Mouse (Mus musculus): ENCODE measurements around the gene Eif3l. TPM values are rescaled to one million over a fixed set of nuclear protein-coding genes. Genes with fewer than 3 reads are reported as not detected.

The Eif3l gene
- polyA plus RNA-seq, 1 experiment from 2014 or later: 265 TPM

GRCm38 (mm10) chr15:79134496-79135270, 59.7 kb downstream of the Eif3l start:
- H3K36me3 ChIP-seq (ENCODE audit: control insufficient read depth, insufficient read depth, low read length): peaks cover 31% of the 10 kb centered on the region
- no peaks in the 10 kb centered on the region for H3K27me3 ChIP-seq (ENCODE audit: control insufficient read depth, insufficient read depth, low read length)
- WGBS: 86% methylated on average over 9 of the region's 9 CpGs
- H3K27ac ChIP-seq (ENCODE audit: low read depth, low read length): no peak overlapping the region; the same call in 1 of the 2 replicates
- H3K9me3 ChIP-seq (ENCODE audit: control insufficient read depth, low read length): no peaks in the 10 kb centered on the region
- H3K9ac ChIP-seq (ENCODE audit: low read depth, low read length): no peak overlapping the region
- H3K4me3 ChIP-seq (ENCODE audit: low read length): no peak overlapping the region
- ATAC-seq (ENCODE audit: low FRiP score, low TSS enrichment): no peak
- H3K4me1 ChIP-seq (ENCODE audit: control insufficient read depth, insufficient read depth, low read length): 0 out of 2 replicates have a peak, but pooled peaks cover 2% of the 10 kb centered on the region
- H3K4me2 ChIP-seq (replicated peaks; ENCODE audit: low read depth, low read length): no peak overlapping the region

- Histone ChIP-seq H3K27me3 (ENCODE audit: control insufficient read depth, insufficient read depth, low read length) (no peaks in the 10 kb centered on the region), H3K9me3 (ENCODE audit: control insufficient read depth, low read length) (no peaks in the 10 kb centered on the region), H3K36me3 (ENCODE audit: control insufficient read depth, insufficient read depth, low read length) (peaks cover 25% of the 10 kb centered on the region), H3K4me3 (ENCODE audit: low read length) (no peak overlapping the region), H3K27ac (ENCODE audit: low read depth, low read length) (no peak overlapping the region; the same call in 1 of the 2 replicates), H3K4me2 (replicated peaks; ENCODE audit: low read depth, low read length) (no peak overlapping the region), H3K4me1 (ENCODE audit: control insufficient read depth, insufficient read depth, low read length) (0 out of 2 replicates have a peak, but pooled peaks cover 2% of the 10 kb centered on the region), H3K9ac (ENCODE audit: low read depth, low read length) (no peak overlapping the region)
- 73% methylated on average over 9 of the region's 9 CpGs for WGBS
- ATAC-seq (ENCODE audit: low FRiP score, low TSS enrichment): no peak; the same call in 1 of the 2 replicates
Measured at GRCm38 (mm10) chr15:79135332-79135731, 60.4 kb downstream of the Eif3l start.

- H3K27me3 ChIP-seq (ENCODE audit: control insufficient read depth, insufficient read depth, low read length): no peaks in the 10 kb centered on the region
- H3K4me2 ChIP-seq (replicated peaks; ENCODE audit: low read depth, low read length): no peak overlapping the region
- ATAC-seq (ENCODE audit: low FRiP score, low TSS enrichment): peak; percentile 33; the same call in 1 of the 2 replicates
- H3K9me3 ChIP-seq (ENCODE audit: control insufficient read depth, low read length): no peaks in the 10 kb centered on the region
- no peak overlapping the region for H3K4me3 ChIP-seq (ENCODE audit: low read length)
- 58% methylated on average over 11 of the region's 11 CpGs for WGBS
- H3K36me3 ChIP-seq (ENCODE audit: control insufficient read depth, insufficient read depth, low read length): peaks cover 23% of the 10 kb centered on the region
- H3K9ac ChIP-seq (ENCODE audit: low read depth, low read length): no peak overlapping the region
- no peak overlapping the region for H3K27ac ChIP-seq (ENCODE audit: low read depth, low read length)
- 0 out of 2 replicates have a peak, but pooled peaks cover 2% of the 10 kb centered on the region for H3K4me1 ChIP-seq (ENCODE audit: control insufficient read depth, insufficient read depth, low read length)
Measured at GRCm38 (mm10) chr15:79135783-79136575, 61.0 kb downstream of the Eif3l start.

GRCm38 (mm10) chr15:79139640-79140039, 64.7 kb downstream of the Eif3l start:
- H3K4me1 ChIP-seq (ENCODE audit: control insufficient read depth, insufficient read depth, low read length): peaks cover 13% of the 10 kb centered on the region
- no peak overlapping the region for H3K27ac ChIP-seq (ENCODE audit: low read depth, low read length)
- peaks cover 6% of the 10 kb centered on the region for H3K36me3 ChIP-seq (ENCODE audit: control insufficient read depth, insufficient read depth, low read length)
- H3K9ac ChIP-seq (ENCODE audit: low read depth, low read length): no peak overlapping the region
- WGBS: 62% methylated on average over 10 of the region's 10 CpGs
- no peak overlapping the region for H3K4me2 ChIP-seq (replicated peaks; ENCODE audit: low read depth, low read length)
- H3K27me3 ChIP-seq (ENCODE audit: control insufficient read depth, insufficient read depth, low read length): no peaks in the 10 kb centered on the region
- no peak overlapping the region for H3K4me3 ChIP-seq (ENCODE audit: low read length)
- no peak for ATAC-seq (ENCODE audit: low FRiP score, low TSS enrichment)
- H3K9me3 ChIP-seq (ENCODE audit: control insufficient read depth, low read length): no peaks in the 10 kb centered on the region

GRCm38 (mm10) chr15:79140866-79141565, 66.0 kb downstream of the Eif3l start, which contains the start of the genes Polr2f and 1700088E04Rik:
Gene Polr2f, plus strand, starts transcription at chr15:79141009.
Gene 1700088E04Rik, minus strand, starts transcription at chr15:79141253.
- no peak within 1 kb of the TSS for H3K27ac ChIP-seq (ENCODE audit: low read depth, low read length)
- peak; percentile 90 for ATAC-seq (ENCODE audit: low FRiP score, low TSS enrichment)
- H3K36me3 ChIP-seq (ENCODE audit: control insufficient read depth, insufficient read depth, low read length): peaks cover 20% of the 10 kb centered on the region
- H3K4me2 ChIP-seq (replicated peaks; ENCODE audit: low read depth, low read length): peak within 1 kb of the TSS; percentile 67
- peaks cover 10% of the 10 kb centered on the region for H3K4me1 ChIP-seq (ENCODE audit: control insufficient read depth, insufficient read depth, low read length)
- H3K27me3 ChIP-seq (ENCODE audit: control insufficient read depth, insufficient read depth, low read length): no peaks in the 10 kb centered on the region
- H3K9me3 ChIP-seq (ENCODE audit: control insufficient read depth, low read length): no peaks in the 10 kb centered on the region
- peak within 1 kb of the TSS; percentile 75 for H3K9ac ChIP-seq (ENCODE audit: low read depth, low read length)
- WGBS: under 1% methylated on average over 57 of the region's 57 CpGs
- H3K4me3 ChIP-seq (ENCODE audit: low read length): peak within 1 kb of the TSS; percentile 97

- no peaks in the 10 kb centered on the region for H3K9me3 ChIP-seq (ENCODE audit: control insufficient read depth, low read length)
- H3K27me3 ChIP-seq (ENCODE audit: control insufficient read depth, insufficient read depth, low read length): no peaks in the 10 kb centered on the region
- peak; percentile 16 for ATAC-seq (ENCODE audit: low FRiP score, low TSS enrichment)
- H3K4me3 ChIP-seq (ENCODE audit: low read length): peak overlapping the region; percentile 97
- no peak overlapping the region for H3K27ac ChIP-seq (ENCODE audit: low read depth, low read length)
- peak overlapping the region; percentile 67 for H3K4me2 ChIP-seq (replicated peaks; ENCODE audit: low read depth, low read length)
- WGBS: 2% methylated on average over 7 of the region's 7 CpGs
- peaks cover 25% of the 10 kb centered on the region for H3K36me3 ChIP-seq (ENCODE audit: control insufficient read depth, insufficient read depth, low read length)
- peaks cover 10% of the 10 kb centered on the region for H3K4me1 ChIP-seq (ENCODE audit: control insufficient read depth, insufficient read depth, low read length)
- H3K9ac ChIP-seq (ENCODE audit: low read depth, low read length): peak overlapping the region; percentile 75
Measured at GRCm38 (mm10) chr15:79141566-79141917, 66.6 kb downstream of the Eif3l start.

GRCm38 (mm10) chr15:79143316-79143715, 68.3 kb downstream of the Eif3l start:
- Histone ChIP-seq H3K9ac (ENCODE audit: low read depth, low read length) (no peak overlapping the region), H3K9me3 (ENCODE audit: control insufficient read depth, low read length) (no peaks in the 10 kb centered on the region), H3K27me3 (ENCODE audit: control insufficient read depth, insufficient read depth, low read length) (no peaks in the 10 kb centered on the region), H3K4me1 (ENCODE audit: control insufficient read depth, insufficient read depth, low read length) (peaks cover 10% of the 10 kb centered on the region), H3K4me2 (replicated peaks; ENCODE audit: low read depth, low read length) (no peak overlapping the region), H3K4me3 (ENCODE audit: low read length) (no peak overlapping the region), H3K27ac (ENCODE audit: low read depth, low read length) (no peak overlapping the region), H3K36me3 (ENCODE audit: control insufficient read depth, insufficient read depth, low read length) (peaks cover 42% of the 10 kb centered on the region)
- 84% methylated on average over 12 of the region's 12 CpGs for WGBS
- ATAC-seq (ENCODE audit: low FRiP score, low TSS enrichment): no peak

Data from kidney, embryonic 14.5 days (tissue).